Mouse (Mus musculus) testis, adult 2 months (tissue): ENCODE measurements around the gene Rpl7l1. TPM values are rescaled to one million over a fixed set of nuclear protein-coding genes. Genes with fewer than 3 reads are reported as not detected.

Experiments
- H3K27ac ChIP-seq: fragments of 200-500 bp; 2 replicates; pipeline ENCODE4 v1.5.1; 2012; ENCODE audit warnings: low read depth, low read length; ENCODE audit not compliant: control insufficient read depth, insufficient read depth
- H3K27me3 ChIP-seq: fragments of 200-500 bp; 2 replicates; pipeline ENCODE4 v1.6.1; 2012; ENCODE audit warnings: mild to moderate bottlenecking, low read length, moderate library complexity; ENCODE audit not compliant: control insufficient read depth, insufficient read depth
- H3K36me3 ChIP-seq: fragments of 200-500 bp; 2 replicates; pipeline ENCODE4 v1.6.1; 2012; ENCODE audit warnings: mild to moderate bottlenecking, low read length; ENCODE audit not compliant: control insufficient read depth, insufficient read depth
- H3K4me1 ChIP-seq: fragments of 200-500 bp; 2 replicates; pipeline ENCODE4 v1.6.1; 2012; ENCODE audit warnings: low read length; ENCODE audit not compliant: control insufficient read depth, insufficient read depth
- H3K4me3 ChIP-seq: fragments of 200-500 bp; 2 replicates; pipeline ENCODE4 v1.5.1; 2012; ENCODE audit warnings: low read depth, mild to moderate bottlenecking, low read length, moderate library complexity, mixed read lengths; ENCODE audit not compliant: control insufficient read depth
- CTCF ChIP-seq: fragments of 200-500 bp; IDR thresholded peaks from 2 replicates; pipeline ENCODE4 v1.5.1; 2012; ENCODE audit warnings: low read depth, mild to moderate bottlenecking, inconsistent platforms, low read length, moderate library complexity; ENCODE audit not compliant: control insufficient read depth, insufficient read depth, insufficient replicate concordance
- POLR2A ChIP-seq: fragments of 200-500 bp; IDR thresholded peaks from 2 replicates; pipeline ENCODE4 v1.6.1; 2012; ENCODE audit warnings: low read depth, mild to moderate bottlenecking, inconsistent platforms, low read length, moderate library complexity; ENCODE audit not compliant: control insufficient read depth
- polyA plus RNA-seq: library from polyadenylated mRNA; depleted of rRNA; stranded (reverse); fragments of >200 nt; gene quantifications from 2 replicates; pipeline ENCODE4 v1.2.3, GENCODE M21; 2012

Rpl7l1 gene
- polyA plus RNA-seq, 1 experiment = 14.1 TPM

GRCm38 (mm10) chr17:46775070-46775469 lies 7.4 kb downstream of the Rpl7l1 start:
- Histone ChIP-seq H3K27ac (no peak overlapping the region), H3K27me3 (no peaks in the 10 kb centered on the region), H3K4me1 (peaks cover 4% of the 10 kb centered on the region), H3K36me3 (peaks cover 6% of the 10 kb centered on the region; the same call in 1 of the 2 replicates), H3K4me3 (no peak overlapping the region)
- no peak for TF ChIP-seq CTCF
- no peak for TF ChIP-seq POLR2A

GRCm38 (mm10) chr17:46774131-46774472 lies 8.4 kb downstream of the Rpl7l1 start:
- Histone ChIP-seq H3K4me3 (no peak overlapping the region), H3K27ac (no peak overlapping the region), H3K27me3 (no peaks in the 10 kb centered on the region), H3K36me3 (peaks cover 6% of the 10 kb centered on the region; the same call in 1 of the 2 replicates), H3K4me1 (peaks cover 4% of the 10 kb centered on the region)
- no peak for TF ChIP-seq CTCF
- TF ChIP-seq POLR2A = no peak

- H3K4me1 ChIP-seq = peaks cover 4% of the 10 kb centered on the region
- H3K36me3 ChIP-seq = peaks cover 6% of the 10 kb centered on the region; the same call in 1 of the 2 replicates
- H3K27me3 ChIP-seq = no peaks in the 10 kb centered on the region
- H3K4me3 ChIP-seq = peak overlapping the region; percentile 92
- peak overlapping the region; percentile 87 for H3K27ac ChIP-seq
- TF ChIP-seq POLR2A (no peak), CTCF (no peak)
Measured at GRCm38 (mm10) chr17:46773278-46774130, 9.0 kb downstream of the Rpl7l1 start.

GRCm38 (mm10) chr17:46772404-46773277 lies 9.8 kb downstream of the Rpl7l1 start, which contains the start of gene 2310039H08Rik:
Gene 2310039H08Rik (plus strand): TSS chr17:46772635.
- Histone ChIP-seq H3K36me3 (peaks cover 4% of the 10 kb centered on the region; the same call in 1 of the 2 replicates), H3K4me1 (peaks cover 4% of the 10 kb centered on the region), H3K27ac (peak within 1 kb of the TSS; percentile 87), H3K27me3 (no peaks in the 10 kb centered on the region), H3K4me3 (peak within 1 kb of the TSS; percentile 92)
- TF ChIP-seq POLR2A (peak; percentile 86), CTCF (no peak)

- peak overlapping the region; percentile 67 for H3K27ac ChIP-seq
- TF ChIP-seq CTCF (no peak), POLR2A (no peak)
- H3K36me3 ChIP-seq = peaks cover 4% of the 10 kb centered on the region; the same call in 1 of the 2 replicates
- peak overlapping the region; percentile 92 for H3K4me3 ChIP-seq
- no peaks in the 10 kb centered on the region for H3K27me3 ChIP-seq
- peaks cover 4% of the 10 kb centered on the region for H3K4me1 ChIP-seq
Measured at GRCm38 (mm10) chr17:46772038-46772403, 10.5 kb downstream of the Rpl7l1 start.

- no peaks in the 10 kb centered on the region for H3K27me3 ChIP-seq
- H3K36me3 ChIP-seq = peaks cover 4% of the 10 kb centered on the region; the same call in 1 of the 2 replicates
- no peak overlapping the region for H3K27ac ChIP-seq
- TF ChIP-seq POLR2A = no peak
- no peak for TF ChIP-seq CTCF
- H3K4me1 ChIP-seq = peaks cover 4% of the 10 kb centered on the region
- H3K4me3 ChIP-seq = no peak overlapping the region
Measured at GRCm38 (mm10) chr17:46771616-46772015, 10.9 kb downstream of the Rpl7l1 start.

- Histone ChIP-seq H3K27me3 (no peaks in the 10 kb centered on the region), H3K4me3 (no peak overlapping the region), H3K4me1 (peaks cover 4% of the 10 kb centered on the region), H3K36me3 (peaks cover 3% of the 10 kb centered on the region; the same call in 1 of the 2 replicates), H3K27ac (no peak overlapping the region)
- TF ChIP-seq CTCF = no peak
- no peak for TF ChIP-seq POLR2A
Measured at GRCm38 (mm10) chr17:46771025-46771424, 11.4 kb downstream of the Rpl7l1 start.
